Mouse (Mus musculus) gastrocnemius, adult 2 months (tissue): ENCODE data around the gene Nlrc3. TPM values are rescaled to one million over a fixed set of nuclear protein-coding genes. Genes with fewer than 3 reads are reported as not detected.
"Not testable (repeated sequence)": the region's sequence is repeated elsewhere in the genome, so short reads cannot be mapped to it uniquely, and the experiment has no call there.

Experiments
- DNase-seq: peaks from one replicate; pipeline ENCODE4 v3.0.0; 2022
- H3K27ac ChIP-seq: fragments of 200-600 bp; 2 replicates; pipeline ENCODE4 v1.8.1; 2022; ENCODE audit warnings: mild to moderate bottlenecking
- H3K4me3 ChIP-seq: fragments of 200-600 bp; 2 replicates; pipeline ENCODE4 v1.8.1; 2022; ENCODE audit warnings: mild to moderate bottlenecking, moderate library complexity
- CTCF ChIP-seq: fragments of 200-600 bp; IDR thresholded peaks from 2 replicates; pipeline ENCODE4 v1.8.1; 2022; ENCODE audit warnings: antibody characterized with exemption, mild to moderate bottlenecking, moderate library complexity
- intact Hi-C: fragments of 180-260 bp; cut with DNase I; formaldehyde crosslinking; loops from one replicate; pipeline ENCODE4 v1.15.1; 2025
- long read RNA-seq, 2 experiments: library from polyadenylated mRNA; stranded (forward); transcript quantifications; one replicate each; pipeline ENCODE4 v2.0.0; 2021
- total RNA-seq, 2 experiments: library from RNA; stranded (reverse); gene quantifications; 2 replicates each; pipeline ENCODE4 v1.2.3; 2021

The Nlrc3 gene
- 1 to 10 TPM; 1.6 to 4.4 TPM for total RNA-seq
- long read RNA-seq, experiment 1, partial matches to known transcripts: 4 of 6 reads
- long read RNA-seq, experiment 1, other reads (novel, unspliced or antisense): 2 of 6 reads
- long read RNA-seq, experiment 2, partial matches to known transcripts: 3 of 6 reads
- long read RNA-seq, experiment 2, other reads (novel, unspliced or antisense): 3 of 6 reads

DNA sequence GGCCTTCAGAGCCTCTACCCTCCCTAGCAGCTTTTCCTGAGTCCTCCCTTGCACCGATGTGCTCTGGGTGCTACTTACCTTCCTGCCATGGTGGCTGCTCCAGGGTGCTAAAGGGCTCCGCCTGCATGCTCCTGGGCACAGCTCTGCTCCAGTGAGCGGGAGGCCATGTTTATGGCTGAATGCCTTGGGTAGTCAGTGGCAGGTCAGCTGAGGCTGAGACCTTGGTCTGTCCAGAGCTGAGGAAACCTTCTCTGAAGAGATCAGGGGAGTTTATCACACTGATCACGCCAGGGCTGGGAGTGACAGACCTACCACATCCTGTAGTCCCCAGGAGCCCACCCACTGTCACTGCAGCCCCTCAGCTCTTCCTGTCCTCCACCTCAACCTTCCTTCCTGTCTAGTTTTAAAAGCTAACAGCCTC is at the start of gene Nlrc3:
Nlrc3 (minus strand) TSS at position 382 of the 421 bp plus-strand sequence.
- intact Hi-C loops: no loop called here
- H3K27ac ChIP-seq: no peak within 1 kb of the TSS
- H3K4me3 ChIP-seq: no peak within 1 kb of the TSS
- no peak for TF ChIP-seq CTCF
- DNase-seq: no peak

DNA sequence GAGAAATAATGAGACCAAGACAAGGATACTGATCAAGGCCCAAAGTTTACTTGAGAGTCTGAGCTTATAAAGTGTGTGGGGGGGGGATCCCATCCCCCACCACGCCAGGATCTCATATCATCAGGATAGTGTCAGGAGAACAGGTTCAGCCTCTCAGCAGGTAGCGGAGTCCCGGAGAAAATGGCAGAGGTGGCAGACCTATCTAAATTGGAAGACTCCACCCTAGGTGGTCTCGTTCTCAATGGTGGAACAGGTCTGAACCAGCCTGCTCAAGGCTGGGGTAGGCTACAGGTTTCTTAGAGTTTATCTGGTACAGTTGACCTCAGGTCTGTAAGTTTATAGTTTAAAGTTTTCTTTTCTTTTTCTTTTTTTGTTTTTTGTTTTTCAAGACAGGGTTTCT is 46.3 kb upstream of the Nlrc3 start:
- H3K27ac ChIP-seq: no peak overlapping the region
- intact Hi-C loops: no loop called here
- no peak overlapping the region for H3K4me3 ChIP-seq
- no peak for TF ChIP-seq CTCF
- DNase-seq: no peak

DNA sequence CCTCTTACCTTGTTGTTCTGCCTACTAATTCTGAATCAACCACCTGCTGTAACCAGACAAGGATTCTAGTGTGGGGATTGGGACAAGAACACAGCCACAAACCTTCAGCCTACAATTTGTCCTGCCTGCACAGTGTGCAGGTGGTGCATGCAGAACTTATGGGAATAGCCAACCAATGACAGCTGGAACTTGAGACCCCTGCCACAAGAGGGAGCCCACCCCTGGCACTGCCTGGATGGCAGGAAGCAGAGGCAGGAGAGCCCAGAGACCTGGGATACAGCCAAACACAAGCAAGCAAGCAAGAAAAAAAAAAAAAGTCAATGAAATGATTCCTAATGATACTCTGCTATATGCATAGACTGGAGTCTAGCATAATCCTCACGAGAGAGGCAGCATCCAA is 44.8 kb upstream of the Nlrc3 start:
- no peak for TF ChIP-seq CTCF
- no peak overlapping the region for H3K27ac ChIP-seq
- DNase-seq: no peak
- no peak overlapping the region for H3K4me3 ChIP-seq
- intact Hi-C loops: no loop called here

GRCm38 (mm10) chr16:4017466-4017865 is 41.0 kb upstream of the Nlrc3 start:
- H3K27ac ChIP-seq, intact Hi-C loops, H3K4me3 ChIP-seq, DNase-seq: not testable (repeated sequence)

DNA sequence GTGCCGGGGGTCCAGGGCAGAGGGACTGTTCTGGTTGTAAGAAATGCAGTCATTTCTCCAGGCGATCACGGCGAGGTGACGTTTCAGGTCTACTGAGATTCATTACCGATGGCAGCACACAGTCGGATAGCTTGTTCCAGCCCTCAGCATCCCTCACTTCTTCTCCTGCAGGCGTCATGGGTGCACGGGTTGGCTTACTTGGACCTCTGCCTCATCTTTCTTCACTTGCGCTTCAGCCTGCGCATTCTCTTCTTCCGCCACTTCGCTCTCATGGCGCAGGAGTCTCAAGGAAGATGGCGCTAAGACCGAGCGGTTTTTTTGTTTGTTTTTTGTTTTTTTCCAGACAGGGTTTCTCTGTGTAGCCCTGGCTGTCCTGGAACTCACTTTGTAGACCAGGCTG is 40.4 kb upstream of the Nlrc3 start:
- DNase-seq, intact Hi-C loops, H3K27ac ChIP-seq: not testable (repeated sequence)

GRCm38 (mm10) chr16:4014040-4014668 is 37.7 kb upstream of the Nlrc3 start:
- DNase-seq: no peak
- H3K27ac ChIP-seq: no peak overlapping the region
- no peak for TF ChIP-seq CTCF
- intact Hi-C loops: no loop called here
- H3K4me3 ChIP-seq: no peak overlapping the region

More for the DNA sequence above, 40.4 kb upstream of the Nlrc3 start:
- H3K4me3 ChIP-seq: not testable (repeated sequence)

DNA sequence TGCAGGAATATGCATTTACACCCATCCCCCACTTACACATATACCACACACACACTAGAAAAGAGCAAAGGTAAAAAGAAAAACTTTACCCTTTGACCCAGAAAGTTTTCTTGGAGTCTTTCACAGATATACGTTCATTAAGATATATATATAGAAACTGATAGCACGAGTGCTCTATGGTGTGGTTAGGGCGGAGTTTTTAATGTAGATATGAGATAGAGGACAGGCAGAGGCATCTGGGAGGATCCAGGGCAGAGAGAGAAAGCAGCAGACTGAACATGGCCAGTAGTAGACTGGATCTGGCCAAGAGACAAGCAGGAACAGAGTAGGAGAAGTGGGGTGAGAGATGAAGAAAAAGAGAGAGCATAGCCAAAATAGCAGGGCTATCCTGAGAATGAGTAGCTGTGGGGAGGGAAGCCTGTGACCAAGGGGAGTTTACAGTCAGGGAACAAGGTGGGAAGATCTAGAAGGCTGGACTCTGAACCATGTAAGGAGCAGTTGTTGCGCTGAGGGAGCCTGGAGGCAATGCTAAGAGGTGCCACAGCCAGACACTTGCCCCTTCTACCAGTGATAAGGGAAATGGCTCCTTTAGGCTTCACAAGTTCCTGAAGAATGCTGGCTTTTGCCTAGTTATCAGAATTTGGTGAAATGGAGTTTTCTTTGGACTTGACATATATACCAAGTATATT is 36.6 kb upstream of the Nlrc3 start:
- intact Hi-C loops: no loop called here
- no peak for DNase-seq
- H3K4me3 ChIP-seq: no peak overlapping the region
- H3K27ac ChIP-seq: no peak overlapping the region
- TF ChIP-seq CTCF: no peak

- peak; percentile 96 for DNase-seq
- peak; percentile 48 for TF ChIP-seq CTCF
- intact Hi-C loops: loop anchor here (2.0 to 10.0 kb wide), 3 partner anchors 95 to 259 kb away; partner anchors contain the start of genes 1700037C18Rik, Cluap1, Zfp174 and Zfp263
- H3K27ac ChIP-seq: peak within 1 kb of the TSS; percentile 96
- peak within 1 kb of the TSS; percentile 92 for H3K4me3 ChIP-seq
Measured at GRCm38 (mm10) chr16:4003489-4004398, 27.3 kb upstream of the Nlrc3 start, which contains the start of gene Slx4. TSS of gene Slx4 (minus strand) at chr16:4003770.

DNA sequence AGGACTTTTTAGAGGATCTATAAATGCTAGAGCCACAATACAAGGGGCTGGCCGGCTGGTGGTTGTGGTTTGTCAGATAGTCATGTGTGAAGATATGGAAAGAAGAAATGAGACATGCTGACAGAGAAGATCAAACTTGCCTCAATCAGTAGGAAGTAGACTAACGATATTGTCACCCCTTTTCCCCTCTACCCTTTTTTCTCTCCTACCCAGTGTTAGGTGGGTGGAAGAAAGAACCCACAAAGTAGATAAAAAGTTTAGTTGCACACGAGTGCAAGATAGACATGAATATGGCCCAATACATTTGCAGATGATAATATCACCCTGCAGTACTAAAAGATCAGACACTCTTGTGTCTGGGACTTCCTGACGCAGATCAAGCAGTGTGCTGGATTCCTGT is 12.0 kb upstream of the Nlrc3 start:
- no peak for TF ChIP-seq CTCF

DNA sequence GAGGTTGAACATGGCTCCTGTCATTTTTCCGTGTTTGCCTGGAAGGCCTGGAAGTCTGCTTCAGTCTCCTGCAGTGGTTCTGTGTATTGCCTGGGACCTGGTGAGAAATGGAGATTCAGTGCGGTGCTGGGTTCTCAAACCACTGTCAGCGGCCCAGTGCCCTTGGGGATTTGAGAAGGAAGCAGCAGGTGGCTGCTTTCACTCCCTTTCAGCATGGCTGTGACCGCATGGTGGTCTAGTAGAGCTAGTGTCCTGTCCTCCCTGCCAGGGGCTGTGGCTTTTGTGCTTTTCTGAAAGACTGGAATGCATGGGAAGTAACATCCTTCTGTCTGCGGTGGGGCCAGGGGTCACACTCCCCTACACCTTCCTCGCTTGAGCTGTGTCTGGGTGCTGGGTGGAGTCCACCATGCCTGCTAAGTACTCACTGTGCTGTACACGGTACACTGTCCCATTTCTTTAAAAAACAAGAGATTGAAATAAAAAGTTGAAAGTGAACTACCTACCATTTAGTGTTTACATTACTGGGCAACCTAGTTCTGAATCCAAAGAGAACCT is 6.8 kb upstream of the Nlrc3 start:
- no peak for TF ChIP-seq CTCF
- no peak overlapping the region for H3K27ac ChIP-seq
- no peak for DNase-seq
- no peak overlapping the region for H3K4me3 ChIP-seq
- intact Hi-C loops: no loop called here

More for the DNA sequence above, 12.0 kb upstream of the Nlrc3 start:
- Histone ChIP-seq H3K4me3 (no peak overlapping the region), H3K27ac (no peak overlapping the region)
- intact Hi-C loops: no loop called here
- no peak for DNase-seq

GRCm38 (mm10) chr16:3982173-3982572 is 5.7 kb upstream of the Nlrc3 start:
- no peak for DNase-seq
- H3K4me3 ChIP-seq: no peak overlapping the region
- H3K27ac ChIP-seq: no peak overlapping the region
- no peak for TF ChIP-seq CTCF
- intact Hi-C loops: no loop called here

DNA sequence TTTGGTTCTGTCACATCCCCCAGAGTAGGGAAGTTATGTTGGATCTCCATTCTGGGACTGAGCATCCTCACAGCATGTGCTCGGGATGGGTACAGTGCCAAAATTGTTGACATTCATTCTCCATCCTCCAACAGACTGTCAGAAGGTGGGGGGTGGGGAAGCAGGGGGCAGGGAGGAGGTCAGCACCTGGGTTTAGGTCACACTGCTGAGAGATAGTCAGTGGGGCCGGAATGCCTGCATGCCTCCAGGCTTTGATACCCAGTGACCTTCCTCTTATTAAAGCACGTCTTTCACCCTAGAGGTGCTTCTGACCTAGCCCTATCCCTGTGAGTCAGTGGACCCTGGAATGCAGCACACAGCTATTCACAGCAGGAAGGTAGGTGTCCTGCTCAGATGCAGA is 280 bp upstream of the Nlrc3 start:
- Histone ChIP-seq H3K27ac (no peak overlapping the region), H3K4me3 (no peak overlapping the region)
- DNase-seq: no peak
- intact Hi-C loops: no loop called here
- no peak for TF ChIP-seq CTCF
